Mouse (Mus musculus) left cerebral cortex, adult 11 months (tissue): ENCODE measurements around the gene Acap1.

Source experiments
- DNase-seq: peaks from one replicate; pipeline ENCODE4 v3.0.0; 2022; ENCODE audit warnings: low spot score

Gene Acap1

DNA sequence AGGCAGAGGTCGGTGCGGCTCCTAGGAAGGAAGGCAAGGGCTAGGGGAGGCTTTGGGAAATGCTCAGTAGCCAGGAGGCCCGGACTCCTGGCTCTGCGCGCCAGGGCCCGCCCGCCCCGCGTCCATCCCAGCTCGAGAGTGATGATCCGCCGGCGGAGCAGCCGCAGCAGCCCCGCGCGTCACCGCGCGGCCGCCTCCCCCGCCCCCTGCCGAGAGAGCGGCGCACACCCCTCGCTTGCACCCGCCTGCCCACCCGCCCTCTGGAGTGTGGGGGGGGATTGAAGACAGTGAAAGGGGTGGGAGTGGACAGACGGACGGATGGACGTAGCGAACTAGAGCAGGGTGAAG, 57.8 kb downstream of the Acap1 start, which contains the start of gene Nlgn2:
Gene Nlgn2 (minus strand): TSS at position 181 of the 348 bp plus-strand sequence.
- peak; percentile 39 for DNase-seq

DNA sequence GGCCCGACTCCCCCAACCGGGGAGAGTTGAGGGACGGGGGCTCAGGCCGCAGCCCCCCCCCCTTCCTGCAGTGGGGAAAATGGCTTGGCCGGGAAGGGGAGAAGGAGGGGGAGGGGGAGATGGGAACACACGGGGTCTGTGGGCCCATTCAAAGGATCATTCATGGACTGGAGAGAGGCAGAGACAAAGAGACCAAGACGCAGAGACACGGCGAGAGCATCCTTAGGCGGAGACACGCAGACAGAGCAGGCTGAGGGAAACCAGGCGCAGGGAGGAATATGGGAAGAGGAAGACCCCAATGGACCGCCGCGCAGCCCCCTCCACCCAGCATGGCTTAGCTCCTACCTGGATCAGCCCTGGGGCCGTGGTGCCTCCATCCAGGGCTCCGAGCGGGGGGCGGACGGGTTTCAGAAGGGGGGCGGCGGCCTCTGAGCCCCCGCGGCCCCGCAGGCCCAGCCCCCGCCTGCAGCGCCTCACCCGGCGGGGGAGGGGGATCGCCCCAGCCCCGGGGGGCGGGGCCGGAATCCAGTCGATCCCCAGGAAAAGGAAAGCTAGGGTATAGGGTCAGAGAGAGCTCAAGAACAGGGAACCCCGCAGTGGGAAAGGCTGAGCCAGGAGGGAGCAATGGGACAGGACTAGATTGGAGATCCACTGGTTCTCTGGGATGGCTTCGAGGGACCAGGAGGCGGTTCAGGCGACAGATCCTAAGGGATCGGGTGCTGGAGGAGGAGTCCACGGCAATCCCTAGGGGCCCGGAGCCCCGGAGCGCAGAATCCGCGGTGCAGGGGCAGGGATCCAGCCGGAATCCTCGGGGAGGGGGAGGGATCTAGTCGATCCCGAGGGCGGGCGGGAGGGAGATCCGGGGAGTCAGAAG, 58.4 kb downstream of the Acap1 start:
- DNase-seq: no peak

DNA sequence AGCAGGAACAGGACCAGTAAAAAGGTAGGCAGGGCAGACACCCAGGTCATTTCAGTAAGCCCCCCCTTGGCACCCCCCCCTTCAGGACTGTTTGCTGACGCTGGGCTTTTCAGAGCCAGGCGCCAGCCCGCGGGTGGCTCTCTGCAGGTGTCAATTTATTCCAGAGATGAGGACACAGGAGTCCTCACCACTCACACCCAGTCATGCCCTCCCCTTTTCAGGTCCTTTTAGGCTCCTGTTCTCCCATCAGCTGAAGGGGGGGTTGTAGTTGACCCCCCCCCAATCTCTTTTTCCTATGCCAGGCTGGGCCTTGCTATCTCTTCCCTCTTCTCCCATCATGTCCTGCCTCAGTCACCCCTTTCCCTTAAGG, 59.4 kb downstream of the Acap1 start:
- DNase-seq: no peak

DNA sequence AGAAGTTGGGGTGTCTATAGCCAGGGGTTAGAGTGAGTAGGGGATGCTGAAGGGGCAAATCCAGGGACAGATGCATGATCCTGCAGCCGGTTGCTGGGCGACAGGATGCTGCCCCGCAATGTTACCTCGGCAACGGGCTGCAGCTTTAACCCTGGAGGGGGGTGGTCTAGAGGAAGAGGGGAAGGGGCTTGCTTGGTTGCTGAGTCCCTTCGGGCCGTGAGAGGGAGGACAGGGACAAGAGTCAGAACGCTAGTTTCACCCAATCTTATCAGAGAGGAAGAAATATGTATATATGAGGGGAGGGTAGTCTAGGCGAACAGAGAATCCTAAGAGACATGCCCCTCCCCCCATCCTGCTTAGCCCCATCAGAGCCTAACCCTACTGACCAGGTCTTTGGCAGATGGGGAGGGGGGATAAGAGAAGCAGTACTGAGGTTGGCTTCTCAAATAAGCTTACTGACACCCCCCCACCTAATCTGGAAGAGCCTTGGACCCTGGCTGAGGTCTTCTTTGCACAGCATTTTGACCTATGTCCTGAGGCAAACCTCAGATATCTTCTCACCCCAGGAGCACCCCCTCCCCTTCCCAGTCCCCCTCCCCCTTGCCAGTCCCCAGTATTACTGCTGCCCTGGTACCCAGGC, 59.9 kb downstream of the Acap1 start:
- DNase-seq: no peak

DNA sequence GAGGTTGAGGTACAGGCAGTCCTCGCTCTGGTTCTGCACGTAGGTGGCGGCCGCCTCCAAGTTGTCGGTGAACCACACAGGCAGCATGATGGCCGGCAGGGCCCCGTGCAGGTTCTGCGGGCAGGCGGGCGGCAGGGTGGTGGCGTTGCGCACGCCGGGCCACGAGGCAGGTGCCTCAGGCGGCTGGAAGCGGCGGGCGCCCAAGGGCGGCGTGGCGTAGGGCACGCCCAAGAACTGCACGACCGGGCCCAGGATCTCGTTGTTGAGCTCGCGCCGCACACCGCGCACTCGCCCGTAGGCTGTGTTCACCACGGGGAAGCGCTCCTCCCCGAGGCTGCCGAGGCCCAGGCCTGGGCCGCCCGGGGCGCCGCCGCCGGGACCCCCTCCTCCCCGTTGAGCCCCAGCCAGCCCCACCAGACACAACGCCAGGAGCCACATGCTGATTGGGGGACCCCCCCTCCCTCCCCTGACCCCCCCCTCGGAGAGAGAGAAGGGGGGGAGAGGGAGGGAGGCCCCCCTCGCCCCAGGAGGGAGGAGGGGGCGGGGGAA, 61.3 kb downstream of the Acap1 start:
- DNase-seq: no peak

DNA sequence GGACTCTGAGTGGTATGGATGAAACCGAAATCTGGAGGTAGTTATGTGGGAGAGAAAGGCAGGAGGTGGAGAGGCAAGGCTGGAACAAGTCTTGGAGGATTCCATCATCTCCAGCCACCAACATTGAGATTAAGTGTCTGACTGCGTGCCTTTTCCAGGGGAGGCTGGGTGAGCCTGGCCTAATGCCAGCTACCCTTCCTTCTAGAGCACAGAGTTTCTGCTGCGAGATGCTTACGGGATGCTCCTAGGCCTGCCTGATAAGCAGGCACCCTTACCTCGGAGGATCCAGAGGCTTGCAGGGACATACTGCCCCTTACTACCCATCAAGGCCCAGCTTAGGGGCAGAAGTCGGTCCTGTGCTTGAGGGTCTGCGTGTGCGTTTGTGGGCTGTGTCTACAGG, 61.8 kb downstream of the Acap1 start:
- DNase-seq: no peak
